Mouse (Mus musculus): ENCODE measurements around the gene Mknk2. TPM values are rescaled to one million over a fixed set of nuclear protein-coding genes. Genes with fewer than 3 reads are reported as not detected.

Gene Mknk2
- polyA plus RNA-seq, 1 experiment from 2014 or later, result 38.4 TPM

DNA sequence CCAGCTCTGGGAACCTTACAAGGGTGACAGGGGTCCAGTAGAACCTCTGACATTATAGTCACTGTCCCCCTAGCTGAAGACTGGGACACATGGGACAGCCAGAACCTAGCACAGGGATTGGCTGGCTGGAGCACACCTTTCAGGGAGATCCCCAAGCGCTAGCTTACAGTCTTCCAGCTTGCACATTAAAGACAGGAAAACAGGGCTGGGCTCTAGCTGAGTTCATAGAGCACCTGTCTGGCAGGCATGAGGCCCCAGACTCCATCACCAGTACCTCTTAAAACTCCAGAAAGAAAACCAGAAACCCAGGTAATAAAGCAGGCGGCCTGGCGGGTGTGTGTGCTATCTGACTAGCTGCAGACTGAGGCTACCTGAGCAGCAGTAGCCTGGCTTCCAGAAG, 4.2 kb downstream of the Mknk2 start:
- ATAC-seq, result no peak
- Histone ChIP-seq H3K36me3 (ENCODE audit: control insufficient read depth, insufficient read depth) (peaks cover 41% of the 10 kb centered on the region), H3K27ac (ENCODE audit: low read depth, low read length) (peak overlapping the region; percentile 35; the same call in 1 of the 2 replicates), H3K4me3 (ENCODE audit: low read depth, low read length) (no peak overlapping the region), H3K4me1 (replicated peaks; ENCODE audit: control insufficient read depth, insufficient read depth, low read length) (peaks cover 20% of the 10 kb centered on the region), H3K4me2 (replicated peaks; ENCODE audit: low read depth) (peak overlapping the region; percentile 91), H3K9ac (ENCODE audit: low read depth, low read length) (peak overlapping the region; percentile 3; the same call in 1 of the 2 replicates), H3K9me3 (ENCODE audit: control insufficient read depth) (no peaks in the 10 kb centered on the region), H3K27me3 (replicated peaks; ENCODE audit: control insufficient read depth, insufficient read depth, low read length) (no peaks in the 10 kb centered on the region)
- WGBS, result 39% methylated on average over 3 of the region's 3 CpGs
- TF ChIP-seq CTCF (IDR thresholded peaks at IDR 0.05; ENCODE audit: low read depth), result no peak

- Histone ChIP-seq H3K4me2 (replicated peaks; ENCODE audit: low read depth) (no peak overlapping the region; the same call in 1 of the 2 replicates), H3K9me3 (ENCODE audit: control insufficient read depth) (no peaks in the 10 kb centered on the region), H3K4me3 (ENCODE audit: low read depth, low read length) (no peak overlapping the region), H3K36me3 (ENCODE audit: control insufficient read depth, insufficient read depth) (peaks cover 57% of the 10 kb centered on the region), H3K27ac (ENCODE audit: low read depth, low read length) (no peak overlapping the region), H3K4me1 (replicated peaks; ENCODE audit: control insufficient read depth, insufficient read depth, low read length) (peaks cover 15% of the 10 kb centered on the region), H3K9ac (ENCODE audit: low read depth, low read length) (no peak overlapping the region), H3K27me3 (replicated peaks; ENCODE audit: control insufficient read depth, insufficient read depth, low read length) (no peaks in the 10 kb centered on the region)
- no peak for TF ChIP-seq CTCF (IDR thresholded peaks at IDR 0.05; ENCODE audit: low read depth)
- 79% methylated on average over 11 of the region's 11 CpGs for WGBS
- ATAC-seq, result no peak
Measured at GRCm38 (mm10) chr10:80671936-80672690, 5.8 kb downstream of the Mknk2 start.

GRCm38 (mm10) chr10:80671251-80671650, 6.7 kb downstream of the Mknk2 start:
- H3K36me3 ChIP-seq (ENCODE audit: control insufficient read depth, insufficient read depth), result peaks cover 65% of the 10 kb centered on the region
- TF ChIP-seq CTCF (IDR thresholded peaks at IDR 0.05; ENCODE audit: low read depth), result no peak
- H3K9me3 ChIP-seq (ENCODE audit: control insufficient read depth), result no peaks in the 10 kb centered on the region
- H3K4me1 ChIP-seq (replicated peaks; ENCODE audit: control insufficient read depth, insufficient read depth, low read length), result peaks cover 15% of the 10 kb centered on the region
- H3K27ac ChIP-seq (ENCODE audit: low read depth, low read length), result no peak overlapping the region
- WGBS, result 95% methylated on average over 4 of the region's 4 CpGs
- H3K27me3 ChIP-seq (replicated peaks; ENCODE audit: control insufficient read depth, insufficient read depth, low read length), result no peaks in the 10 kb centered on the region
- no peak overlapping the region for H3K9ac ChIP-seq (ENCODE audit: low read depth, low read length)
- no peak for ATAC-seq
- no peak overlapping the region for H3K4me2 ChIP-seq (replicated peaks; ENCODE audit: low read depth)
- H3K4me3 ChIP-seq (ENCODE audit: low read depth, low read length), result no peak overlapping the region

DNA sequence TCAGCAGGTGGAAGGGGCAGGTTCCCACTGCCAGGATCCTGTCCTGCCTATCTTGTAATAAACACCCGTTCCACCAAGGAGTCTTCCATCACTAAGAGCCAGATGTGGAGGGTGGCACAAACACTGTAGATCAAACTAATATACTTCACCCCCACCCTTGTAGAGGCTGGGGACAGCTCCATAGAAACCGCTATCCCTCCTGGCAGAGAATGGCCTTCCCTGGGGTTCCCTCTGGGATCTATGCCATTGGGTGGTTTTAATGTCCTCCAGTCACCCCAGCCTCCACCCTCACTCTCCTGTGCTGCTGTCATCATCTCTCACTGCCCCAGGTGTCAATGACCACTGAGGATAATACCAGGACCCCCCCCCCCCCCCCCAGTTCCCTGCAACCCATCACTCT, 7.4 kb downstream of the Mknk2 start:
- no peak overlapping the region for H3K27ac ChIP-seq (ENCODE audit: low read depth, low read length)
- no peaks in the 10 kb centered on the region for H3K27me3 ChIP-seq (replicated peaks; ENCODE audit: control insufficient read depth, insufficient read depth, low read length)
- TF ChIP-seq CTCF (IDR thresholded peaks at IDR 0.05; ENCODE audit: low read depth), result no peak
- H3K36me3 ChIP-seq (ENCODE audit: control insufficient read depth, insufficient read depth), result peaks cover 69% of the 10 kb centered on the region
- no peak overlapping the region for H3K4me2 ChIP-seq (replicated peaks; ENCODE audit: low read depth)
- H3K9ac ChIP-seq (ENCODE audit: low read depth, low read length), result no peak overlapping the region
- no peak for ATAC-seq
- WGBS, result 93% methylated on average over 2 of the region's 2 CpGs
- H3K4me3 ChIP-seq (ENCODE audit: low read depth, low read length), result no peak overlapping the region
- H3K9me3 ChIP-seq (ENCODE audit: control insufficient read depth), result no peaks in the 10 kb centered on the region
- peaks cover 15% of the 10 kb centered on the region for H3K4me1 ChIP-seq (replicated peaks; ENCODE audit: control insufficient read depth, insufficient read depth, low read length)

DNA sequence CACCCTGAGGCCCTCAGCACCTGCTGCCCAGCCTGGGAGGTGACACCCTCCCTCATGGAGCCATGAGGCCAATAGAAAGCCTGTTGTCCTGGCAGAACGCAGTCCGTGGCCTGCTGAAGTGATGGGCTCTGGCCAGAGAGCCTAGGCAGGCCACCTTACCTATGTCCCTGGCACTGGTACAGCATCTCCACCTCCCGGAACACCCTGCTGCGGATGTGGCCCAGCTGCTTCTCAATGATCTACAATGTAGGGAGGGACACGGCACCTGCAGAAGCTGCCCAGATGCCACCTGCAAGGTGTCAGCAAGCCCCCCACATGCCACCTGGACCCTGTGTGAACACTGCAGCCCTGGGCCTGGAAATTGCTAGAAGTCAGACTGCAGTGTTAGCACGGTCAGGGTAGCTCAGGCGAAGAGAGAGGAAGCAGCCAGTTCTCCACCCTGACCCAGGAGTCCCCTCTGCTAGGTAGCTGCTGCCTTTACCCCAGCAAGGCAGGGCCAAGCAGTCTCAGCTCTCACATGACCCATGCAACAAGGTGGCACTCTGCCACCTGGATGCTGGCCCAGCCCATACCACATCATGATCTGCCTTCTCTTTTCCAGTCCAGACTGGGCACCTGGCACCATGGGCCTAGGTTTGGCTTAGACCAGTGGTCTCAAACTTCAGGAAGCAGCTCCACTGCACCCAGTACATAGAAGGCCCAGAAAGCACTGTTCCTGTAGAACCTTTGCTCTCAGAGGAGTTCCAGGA, 8.0 kb downstream of the Mknk2 start:
- WGBS, result 92% methylated on average over 7 of the region's 7 CpGs
- Histone ChIP-seq H3K9me3 (ENCODE audit: control insufficient read depth) (no peaks in the 10 kb centered on the region), H3K36me3 (ENCODE audit: control insufficient read depth, insufficient read depth) (peaks cover 69% of the 10 kb centered on the region), H3K4me2 (replicated peaks; ENCODE audit: low read depth) (no peak overlapping the region), H3K9ac (ENCODE audit: low read depth, low read length) (no peak overlapping the region), H3K4me3 (ENCODE audit: low read depth, low read length) (no peak overlapping the region), H3K4me1 (replicated peaks; ENCODE audit: control insufficient read depth, insufficient read depth, low read length) (peaks cover 15% of the 10 kb centered on the region), H3K27me3 (replicated peaks; ENCODE audit: control insufficient read depth, insufficient read depth, low read length) (no peaks in the 10 kb centered on the region), H3K27ac (ENCODE audit: low read depth, low read length) (peak overlapping the region; percentile 15)
- ATAC-seq, result no peak
- no peak for TF ChIP-seq CTCF (IDR thresholded peaks at IDR 0.05; ENCODE audit: low read depth)

DNA sequence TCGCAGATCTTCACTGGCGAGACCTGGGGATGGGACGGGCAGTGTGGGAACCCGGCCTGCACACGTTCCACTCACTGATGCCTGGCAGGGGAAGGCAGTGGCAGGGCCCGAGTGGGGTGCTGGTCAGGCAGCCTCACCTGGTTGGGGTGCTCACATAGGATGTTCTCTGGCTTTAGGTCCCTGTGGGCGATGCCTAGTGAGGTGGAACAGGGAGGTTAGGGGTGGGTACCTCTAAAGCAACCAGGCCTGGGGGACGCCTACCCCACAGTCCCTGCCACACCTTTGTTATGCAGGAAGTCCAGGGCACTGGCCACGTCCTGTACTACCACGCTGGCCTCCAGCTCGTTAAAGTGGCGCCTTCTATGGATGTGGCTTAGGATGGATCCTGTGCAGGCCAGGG, 8.9 kb downstream of the Mknk2 start:
- ATAC-seq, result 0 out of 2 replicates have a peak, but pooled peaks have one; percentile 3
- Histone ChIP-seq H3K36me3 (ENCODE audit: control insufficient read depth, insufficient read depth) (peaks cover 69% of the 10 kb centered on the region), H3K27ac (ENCODE audit: low read depth, low read length) (no peak overlapping the region), H3K9me3 (ENCODE audit: control insufficient read depth) (no peaks in the 10 kb centered on the region), H3K4me1 (replicated peaks; ENCODE audit: control insufficient read depth, insufficient read depth, low read length) (peaks cover 9% of the 10 kb centered on the region), H3K4me2 (replicated peaks; ENCODE audit: low read depth) (no peak overlapping the region), H3K27me3 (replicated peaks; ENCODE audit: control insufficient read depth, insufficient read depth, low read length) (no peaks in the 10 kb centered on the region), H3K9ac (ENCODE audit: low read depth, low read length) (no peak overlapping the region), H3K4me3 (ENCODE audit: low read depth, low read length) (no peak overlapping the region)
- no peak for TF ChIP-seq CTCF (IDR thresholded peaks at IDR 0.05; ENCODE audit: low read depth)
- WGBS, result 79% methylated on average over 12 of the region's 12 CpGs
